9 mouse cellular contexts compared by ENCODE assay signal in genomic region chr16:38091041-38091440, GRCm38 (mm10). TPM values are rescaled to one million over a fixed set of nuclear protein-coding genes. Genes with fewer than 3 reads are reported as not detected.
DNase-seq lines count a peak whose midpoint lies in the region; ATAC-seq and TF ChIP-seq lines count a peak whose summit lies in the region.
"Had no signal": no experiment of that assay in that cellular context is flagged by ENCODE, and none has a peak within 500 bp of the region (broad histone marks: within the 10 kb centered on the region; RNA-seq: fewer than 3 reads in every experiment).

No protein-coding gene starts in this region.

- peak overlapping the region; percentile 60; the same call in 1 of the 2 replicates for H3K9ac ChIP-seq in heart, adult 2 months (ENCODE audit: low read depth, low read length)
- peak overlapping the region; percentile 94 for H3K9ac ChIP-seq in CH12.LX (ENCODE audit: insufficient read depth, low read depth)
- peak overlapping the region; percentile 99 for H3K9ac ChIP-seq in forebrain, embryonic 16.5 days (replicated peaks; ENCODE audit: low read depth, low read length)
- peak overlapping the region; percentile 91 for H3K9ac ChIP-seq in liver, embryonic 16.5 days (ENCODE audit: low read depth, low read length)

- in situ Hi-C loops in CH12.LX (cut with MboI; ENCODE audit: low pct_ligation_motif_present, low pct_unique_long_range_greater_than_20kb, low sequenced_read_pairs), result no loop called here

- dilution Hi-C loops in CH12.LX (cut with MboI; ENCODE audit: extremely low pct_ligation_motif_present, extremely low pct_unique_long_range_greater_than_20kb, low sequenced_read_pairs), result no loop called here

- peak overlapping the region; percentile 88 for H3K4me3 ChIP-seq in heart, adult 2 months
- peak overlapping the region; percentile 89 to 97 (median 90) for H3K4me3 ChIP-seq in CH12.LX (replicated peaks in 1 of 3; ENCODE audit: low read depth in 2 of 3, low read length in 2 of 3, poor library complexity in 1 of 3)
- peak overlapping the region; percentile 100 for H3K4me3 ChIP-seq in forebrain, embryonic 16.5 days (replicated peaks; ENCODE audit: low read length)
- H3K4me3 ChIP-seq in liver, embryonic 16.5 days (ENCODE audit: low read depth, low read length), result peak overlapping the region; percentile 76

- ATAC-seq in forebrain, embryonic 16.5 days, result no peak
- ATAC-seq in liver, embryonic 16.5 days (ENCODE audit: low read depth), result no peak
- ATAC-seq in frontal cortex, adult (ENCODE audit: low TSS enrichment), result no peak

- no peak for TF ChIP-seq CTCF in heart, adult 2 months (IDR thresholded peaks at IDR 0.05)
- TF ChIP-seq CTCF in CH12.LX (conservative IDR thresholded peaks at IDR 0.05 in 1 of 2, IDR thresholded peaks at IDR 0.05 in 1 of 2; ENCODE audit: low read depth in 2 of 2, low read length in 2 of 2), result no peak

- peaks cover 8% of the 10 kb centered on the region for H3K4me1 ChIP-seq in heart, adult 2 months (ENCODE audit: control insufficient read depth, insufficient read depth, low read length)
- H3K4me1 ChIP-seq in CH12.LX (ENCODE audit: control insufficient read depth in 1 of 2, insufficient read depth in 2 of 2), result peaks cover 4 to 43% of the 10 kb centered on the region in 2 experiments
- H3K4me1 ChIP-seq in forebrain, embryonic 16.5 days (replicated peaks; ENCODE audit: control insufficient read depth, insufficient read depth, low read length), result peaks cover 39% of the 10 kb centered on the region
- peaks cover 28% of the 10 kb centered on the region for H3K4me1 ChIP-seq in liver, embryonic 16.5 days (ENCODE audit: control insufficient read depth, low read depth, low read length)

- H3K79me2 ChIP-seq in heart, adult 2 months (replicated peaks; ENCODE audit: control insufficient read depth, insufficient read depth, low read length), result peaks cover 4% of the 10 kb centered on the region
- peaks cover 55% of the 10 kb centered on the region for H3K79me2 ChIP-seq in CH12.LX (replicated peaks; ENCODE audit: control insufficient read depth, extremely low read depth, insufficient read depth, poor library complexity, severe bottlenecking)

- no peak for DNase-seq in heart, adult 2 months
- DNase-seq in heart, postnatal 4 days, result no peak
- no peak for DNase-seq in CH12.LX (ENCODE audit: extremely low read depth)
- DNase-seq in frontal cortex, postnatal 14 days (ENCODE audit: low spot score in 2 of 2), result no peak
- DNase-seq in thymus, postnatal 25 days, result no peak
- DNase-seq: kidney, postnatal 14 days had no signal

- TF ChIP-seq RAD21 in CH12.LX (IDR thresholded peaks at IDR 0.05; ENCODE audit: low read depth, low read length), result no peak

- TF ChIP-seq POLR2A in heart, adult 2 months (IDR thresholded peaks at IDR 0.05; ENCODE audit: insufficient read depth, low read depth, low read length), result no peak
- no peak for TF ChIP-seq POLR2A in CH12.LX (IDR thresholded peaks at IDR 0.05; ENCODE audit: low read depth, low read length)

- H3K27ac ChIP-seq in heart, adult 2 months, result peak overlapping the region; percentile 99
- H3K27ac ChIP-seq in CH12.LX (ENCODE audit: insufficient read depth, low read depth), result no peak overlapping the region
- H3K27ac ChIP-seq in forebrain, embryonic 16.5 days (ENCODE audit: low read length), result no peak overlapping the region; the same call in 1 of the 2 replicates
- peak overlapping the region; percentile 76 for H3K27ac ChIP-seq in liver, embryonic 16.5 days (ENCODE audit: low read length)

- TF ChIP-seq EP300 in heart, adult 2 months (IDR thresholded peaks at IDR 0.05; ENCODE audit: insufficient read depth, low read depth, low read length), result no peak
- no peak for TF ChIP-seq EP300 in CH12.LX (IDR thresholded peaks at IDR 0.05; ENCODE audit: low read length)

- intact Hi-C loops in heart, adult 2 months (cut with DNase I), result loop anchor here (2.0 to 10.0 kb wide), 3 partner anchors 14 to 254 kb away; partner anchors contain the start of genes Cox17, Gm21987 and Maats1

- peaks cover 19% of the 10 kb centered on the region for H3K36me3 ChIP-seq in heart, adult 2 months (ENCODE audit: control insufficient read depth, insufficient read depth, low read length)
- H3K36me3 ChIP-seq in CH12.LX (replicated peaks in 1 of 2; ENCODE audit: control insufficient read depth in 1 of 2, insufficient read depth in 1 of 2, low read length in 1 of 2), result peaks cover 0 to 20% of the 10 kb centered on the region in 2 experiments
- no peaks in the 10 kb centered on the region for H3K36me3 ChIP-seq in forebrain, embryonic 16.5 days (ENCODE audit: control insufficient read depth, insufficient read depth)
- H3K36me3 ChIP-seq in liver, embryonic 16.5 days (ENCODE audit: control insufficient read depth, insufficient read depth), result no peaks in the 10 kb centered on the region

- WGBS in heart, adult 2 months, result 0% methylated on average over 5 of the region's 5 CpGs
- WGBS in forebrain, embryonic 16.5 days, result under 1% methylated on average over 5 of the region's 5 CpGs
- under 1% methylated on average over 5 of the region's 5 CpGs for WGBS in liver, embryonic 16.5 days (ENCODE audit: insufficient replicate concordance)

- no peaks in the 10 kb centered on the region for H3K9me3 ChIP-seq in CH12.LX (replicated peaks; ENCODE audit: low read length)
- H3K9me3 ChIP-seq in forebrain, embryonic 16.5 days (ENCODE audit: control insufficient read depth, low read length), result no peaks in the 10 kb centered on the region
- H3K9me3 ChIP-seq in liver, embryonic 16.5 days (replicated peaks; ENCODE audit: control insufficient read depth, low read length), result no peaks in the 10 kb centered on the region

- peak overlapping the region; percentile 95 for H3K4me2 ChIP-seq in CH12.LX (ENCODE audit: insufficient read depth, low read depth, poor library complexity, severe bottlenecking)
- peak overlapping the region; percentile 65 for H3K4me2 ChIP-seq in forebrain, embryonic 16.5 days (ENCODE audit: low read length)
- peak overlapping the region; percentile 72 for H3K4me2 ChIP-seq in liver, embryonic 16.5 days (ENCODE audit: low read depth, low read length)

- no peaks in the 10 kb centered on the region for H3K27me3 ChIP-seq in heart, adult 2 months (ENCODE audit: control insufficient read depth, insufficient read depth, low read length)
- no peaks in the 10 kb centered on the region for H3K27me3 ChIP-seq in CH12.LX (replicated peaks)
- no peaks in the 10 kb centered on the region for H3K27me3 ChIP-seq in forebrain, embryonic 16.5 days (replicated peaks; ENCODE audit: control insufficient read depth, insufficient read depth, low read length)
- no peaks in the 10 kb centered on the region for H3K27me3 ChIP-seq in liver, embryonic 16.5 days (ENCODE audit: control insufficient read depth, insufficient read depth, low read depth, low read length)

TF ChIP-seq in CH12.LX, 34 proteins besides CTCF, POLR2A, EP300 and RAD21:
- TF ChIP-seq POLR2AphosphoS2 (IDR thresholded peaks at IDR 0.05; ENCODE audit: low read depth, low read length), result no peak
- TF ChIP-seq TCF12 (IDR thresholded peaks at IDR 0.05; ENCODE audit: low read depth, low read length), result no peak

RNA-seq across cellular contexts. Expression of gene Gsk3b, which starts 2.2 kb away (rescaled TPM):
- total RNA-seq in heart, adult 2 months (2021), result 10 to 100 TPM; 48.8 to 58.3 TPM
- 9.9 and 21.6 TPM in 2 replicates for polyA plus RNA-seq in heart, adult 2 months (2012; rRNA removed)
- total RNA-seq in heart, postnatal 4 days (2021), result 10 to 100 TPM; 74.5 to 76.9 TPM
- total RNA-seq in CH12.LX (2012; rRNA removed) (15.5 and 15.9 TPM in 2 replicates), CH12.LX (2014; rRNA removed) (6.1 and 6.8 TPM in 2 replicates)
- polyA plus RNA-seq in CH12.LX (2012; ENCODE audit: insufficient read length, low read depth), result 27.4 and 30.8 TPM in 2 replicates
- polyA plus RNA-seq in forebrain, embryonic 16.5 days (2015; fragmentation: Nextera tagmentation; extraction: Ambion mirVana), result 155 and 159 TPM in 2 replicates
- 9.1 and 9.5 TPM in 2 replicates for polyA plus RNA-seq in liver, embryonic 16.5 days (2015; fragmentation: Nextera tagmentation; extraction: Ambion mirVana)

Comparison
In these comparisons a context has a peak if more than half of its experiments do, and no peak if none do; other contexts are left out.
1. H3K27ac ChIP-seq: peak in heart, adult 2 months (single experiment) and liver, embryonic 16.5 days (single experiment); none in CH12.LX (single experiment) and forebrain, embryonic 16.5 days (single experiment).
2. Peak in every context shown above with its lines, with median percentiles within 50 percentile points of each other: H3K4me3 ChIP-seq, H3K9ac ChIP-seq and H3K4me2 ChIP-seq.